Mouse (Mus musculus): ENCODE results near the gene Shq1. TPM values are rescaled to one million over a fixed set of nuclear protein-coding genes. Genes with fewer than 3 reads are reported as not detected.

Gene Shq1
- total RNA-seq, 2 experiments from 2014 or later, result 3.3 to 4.5 TPM

DNA sequence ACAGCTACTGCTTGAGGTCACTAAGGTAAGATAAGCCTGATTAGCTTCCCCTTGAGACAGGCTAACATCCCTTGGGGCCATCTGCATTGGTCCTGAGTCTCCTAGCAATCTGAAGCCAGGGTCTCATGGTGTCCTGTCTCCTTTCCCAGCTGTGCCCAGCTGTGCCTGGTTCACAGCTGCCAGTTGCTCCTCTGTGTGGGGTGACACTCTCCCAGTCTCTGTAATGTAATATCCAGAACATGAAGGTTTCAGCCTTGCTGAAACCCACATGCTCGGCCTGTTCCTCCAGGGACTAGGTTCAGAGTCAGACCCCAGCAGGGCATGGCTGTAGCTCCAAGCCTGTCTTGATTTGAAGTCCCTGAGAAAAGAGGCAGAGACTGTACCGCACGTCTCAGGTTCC is 141.3 kb downstream of the Shq1 start:
- no peak for DNase-seq

DNA sequence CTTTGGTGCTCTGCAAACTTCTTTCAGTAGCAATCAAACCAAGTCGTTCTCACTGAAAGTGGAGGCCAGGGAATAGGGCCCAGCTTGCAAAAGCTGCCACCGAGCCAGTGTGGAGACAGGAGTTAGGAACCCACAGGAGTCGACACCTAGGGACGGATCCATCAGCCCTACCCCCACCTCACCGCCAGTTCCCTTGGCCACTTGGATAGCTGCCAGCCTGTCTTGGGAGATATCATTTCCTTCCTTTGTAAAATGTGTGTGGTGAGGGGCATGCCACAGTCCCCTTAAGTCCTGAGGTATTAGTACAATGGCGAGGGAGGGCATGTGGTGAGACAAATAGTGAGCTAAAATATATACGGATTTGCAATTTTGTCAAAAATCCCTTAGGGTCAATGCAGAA is 142.4 kb downstream of the Shq1 start:
- no peak for DNase-seq

DNA sequence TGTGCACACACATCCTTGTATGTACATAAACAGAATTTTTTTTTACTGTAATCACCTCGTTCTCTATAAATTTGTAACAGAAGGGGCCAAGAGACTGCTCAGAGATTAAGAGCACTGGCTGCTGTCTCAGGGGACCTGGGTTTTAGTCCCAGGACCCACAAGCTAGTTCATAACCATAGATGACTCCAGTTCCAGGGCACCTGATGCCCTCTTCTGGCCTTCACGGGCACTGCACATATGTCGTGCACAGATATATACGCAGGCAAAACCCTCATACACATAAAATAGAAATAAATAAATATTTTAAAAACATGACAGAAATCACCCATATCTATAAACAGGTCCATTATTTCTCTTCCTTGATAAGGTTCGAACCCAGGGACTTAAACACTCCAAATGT is 143.0 kb downstream of the Shq1 start:
- DNase-seq, result peak in 1 of 2 experiments; percentile 46

DNA sequence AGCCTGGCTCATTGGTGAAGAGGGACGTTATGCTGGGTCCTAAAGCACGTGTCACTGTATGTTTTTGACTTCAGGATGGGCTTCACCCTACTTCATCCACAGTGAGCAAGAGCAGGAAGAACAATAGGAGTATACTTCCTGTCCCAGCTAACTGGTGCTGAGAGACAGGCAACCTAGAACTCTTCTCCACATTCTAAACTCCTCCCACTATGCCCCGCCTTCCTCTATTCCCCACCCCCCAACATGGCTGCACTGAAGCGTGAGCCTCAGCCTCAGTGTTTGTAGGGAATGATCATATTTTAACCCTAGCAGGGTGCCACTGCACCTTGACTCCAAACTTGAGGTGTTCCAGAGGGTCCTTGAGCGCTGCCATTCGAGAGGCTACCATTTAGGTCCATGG is 143.8 kb downstream of the Shq1 start:
- DNase-seq, result no peak

DNA sequence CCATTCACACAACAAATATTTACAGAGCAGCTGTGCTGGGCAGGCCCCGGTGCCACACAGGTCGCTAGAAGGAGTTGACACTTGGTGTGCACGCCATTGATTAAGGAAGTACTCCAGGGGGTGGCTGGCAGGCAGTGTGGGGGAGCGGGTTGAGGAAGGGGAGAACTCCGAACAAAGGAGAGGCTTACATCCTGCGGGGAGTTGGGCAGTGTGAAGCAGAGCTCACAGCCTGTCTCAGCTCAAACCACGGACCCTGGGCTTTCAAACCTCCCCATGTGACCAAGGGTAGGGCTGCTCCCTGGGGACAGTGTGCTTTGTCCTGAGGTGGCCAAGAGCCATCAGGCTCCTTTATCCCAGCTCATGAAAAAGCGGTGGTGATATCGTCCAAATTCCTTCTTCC is 144.9 kb downstream of the Shq1 start:
- DNase-seq, result peak in 1 of 2 experiments; percentile 16

DNA sequence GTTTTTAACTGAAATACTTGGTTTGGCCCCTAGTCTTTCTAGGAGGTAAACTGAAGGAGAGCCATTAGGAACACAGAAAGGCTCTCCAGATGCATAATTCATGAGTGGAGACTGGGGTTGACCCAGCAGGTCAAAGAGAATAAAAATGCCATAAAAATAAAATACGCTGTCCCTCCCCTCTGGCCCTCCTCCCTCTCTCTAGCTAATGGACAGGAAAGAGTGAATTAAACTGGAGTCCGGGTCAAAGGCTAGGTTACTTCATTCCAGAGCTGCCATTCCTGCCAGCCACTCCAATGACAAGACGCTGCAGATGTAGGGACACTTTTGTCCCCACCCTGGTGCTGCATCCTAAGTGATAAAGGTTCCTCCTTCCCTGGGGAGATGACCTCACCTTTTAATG is 145.5 kb downstream of the Shq1 start:
- DNase-seq, result no peak

DNA sequence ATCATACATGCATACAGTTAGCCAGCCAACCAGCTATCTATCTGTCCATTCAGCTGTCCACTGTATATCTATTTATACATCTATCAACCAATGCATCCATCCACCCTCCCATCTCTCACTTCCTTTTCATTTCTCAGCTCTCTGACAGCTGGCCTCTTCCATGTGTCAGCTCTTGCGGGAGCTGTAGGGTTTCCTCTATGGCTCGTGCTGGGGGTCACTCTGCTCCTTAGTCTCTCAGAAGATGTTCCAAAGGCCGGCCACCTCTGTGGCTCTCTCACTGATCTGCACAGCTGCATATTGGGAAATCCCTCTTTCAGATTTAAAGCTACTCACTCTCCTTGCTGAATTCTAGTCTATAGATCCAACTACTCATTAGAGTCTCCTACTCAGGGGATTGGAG is 148.5 kb downstream of the Shq1 start:
- DNase-seq, result no peak

DNA sequence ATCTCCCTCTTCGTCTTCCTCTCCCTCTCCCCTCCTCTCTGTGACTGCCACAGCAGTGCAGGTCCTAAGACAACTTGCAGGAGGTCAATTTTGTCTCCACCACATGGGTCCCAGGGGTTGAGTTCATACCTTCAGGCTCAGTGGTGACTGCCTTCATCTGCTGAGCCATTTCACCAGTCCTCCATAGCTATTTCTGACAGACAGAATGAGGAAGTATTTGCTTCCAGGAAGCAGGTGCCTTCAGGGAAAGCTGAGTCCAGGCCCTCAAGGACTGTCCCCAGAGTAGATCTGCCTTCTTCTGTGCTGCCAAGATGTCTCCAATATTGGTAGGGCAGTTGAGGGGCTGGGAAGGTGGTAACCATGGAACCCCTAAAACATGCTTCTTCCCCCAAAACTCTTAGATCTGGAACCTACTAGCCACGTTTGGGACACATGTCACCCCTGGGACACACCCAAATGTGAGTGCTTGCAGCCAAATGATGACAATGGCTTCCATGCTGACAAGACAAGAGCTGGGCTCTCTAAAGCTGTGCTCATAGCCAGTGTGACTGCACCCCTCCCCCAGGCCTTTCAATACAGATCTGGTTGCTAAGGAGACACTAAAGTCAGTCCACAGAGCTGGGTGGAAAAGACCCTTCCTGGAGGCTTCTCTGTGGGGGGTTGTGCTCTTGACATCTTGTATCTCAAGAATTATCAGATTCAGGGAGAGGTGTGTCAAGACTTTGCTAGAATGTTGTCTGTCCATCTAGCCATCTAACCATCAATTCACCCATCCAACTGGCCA is 149.2 kb downstream of the Shq1 start:
- DNase-seq, result no peak

DNA sequence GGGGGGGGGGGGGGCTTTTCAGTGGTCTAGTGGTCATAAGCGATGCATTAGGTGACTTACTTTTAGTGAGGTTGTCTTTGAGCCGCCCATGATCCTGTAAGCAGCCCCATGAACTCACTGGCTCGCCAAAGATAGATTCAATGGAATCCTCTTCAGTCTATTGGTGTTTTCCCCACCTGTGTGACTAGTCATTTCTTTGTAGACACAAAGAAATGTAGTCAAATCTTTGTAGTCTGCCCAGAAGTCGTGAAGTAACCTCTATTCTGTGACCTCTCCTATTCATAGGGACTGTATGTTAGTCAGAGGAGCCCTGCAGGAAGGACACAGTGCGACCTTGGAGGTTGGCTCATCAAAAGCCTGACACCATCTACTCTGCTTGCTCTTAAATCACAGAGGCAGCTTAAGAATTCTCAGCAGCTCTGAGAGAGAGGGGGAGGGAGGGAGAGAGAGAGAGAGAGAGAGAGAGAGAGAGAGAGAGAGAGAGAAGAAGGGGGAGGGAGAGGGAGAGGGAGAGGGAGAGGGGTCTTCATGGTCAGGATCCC is 150.3 kb downstream of the Shq1 start:
- DNase-seq, result no peak

DNA sequence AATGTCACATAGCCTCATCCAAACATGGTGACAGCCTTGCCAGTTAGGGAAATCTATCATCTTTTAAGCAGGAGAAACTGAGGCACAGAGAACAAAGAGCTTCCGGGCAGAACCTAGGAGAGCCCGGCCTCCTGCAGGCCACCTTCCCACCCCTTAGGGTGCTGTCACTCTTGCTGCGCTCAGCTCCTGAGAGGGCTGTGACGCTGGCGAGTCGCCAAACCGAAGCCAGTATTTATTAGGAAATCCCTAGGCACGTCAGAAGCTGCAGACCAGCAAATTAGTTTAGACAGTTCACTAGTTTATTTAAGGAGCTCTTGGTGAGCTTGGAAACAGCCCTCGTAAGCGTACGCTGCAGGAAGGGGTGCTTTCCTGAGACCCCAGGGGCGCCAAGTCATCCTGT is 151.1 kb downstream of the Shq1 start:
- no peak for DNase-seq

Other genes with a start within 250 kb of the Shq1 start
- gene Gxylt2, start 33.6 kb upstream of the Shq1 start, total RNA-seq (2021), result 1 to 10 TPM; 1.8 to 2.1 TPM
- 10 to 100 TPM; 47.2 to 52.9 TPM for gene Ppp4r2, start 162.5 kb upstream of the Shq1 start, total RNA-seq (2021)

All from heart, adult 18-20 months (tissue).